Mouse (Mus musculus) cerebellum, adult 9-11 months (tissue): ENCODE measurements at regions not wholly inside any gene's neighbourhood (a gene's known extent, or its start where the extent isn't known, plus 50 kb on each side); places are given as distances from the start of the nearest gene placed in this dataset.
A peak's percentile ranks its signal among the peaks of the same experiment; 100 is the strongest.

ENCODE experiments used
- DNase-seq: peaks from one replicate; pipeline ENCODE4 v3.0.0; 2022

- DNase-seq = no peak
These were observed 346.1 kb downstream of the Tfec start for GRCm38 (mm10) chr6:16551945-16552673.

GRCm38 (mm10) chr6:16551131-16551530, 347.1 kb downstream of the Tfec start:
- no peak for DNase-seq

- DNase-seq = no peak
These were observed 347.8 kb downstream of the Tfec start for GRCm38 (mm10) chr6:16550445-16550844.

- DNase-seq = no peak
These were observed 384.2 kb downstream of the Tfec start for GRCm38 (mm10) chr6:16514054-16514453.

GRCm38 (mm10) chr6:16513541-16513940, 384.7 kb downstream of the Tfec start:
- DNase-seq = no peak

- DNase-seq = no peak
These were observed 394.4 kb downstream of the Tfec start for GRCm38 (mm10) chr6:16503836-16504235.

- DNase-seq = peak; percentile 20
These were observed 411.1 kb downstream of the Tfec start for GRCm38 (mm10) chr6:16487015-16487630.

GRCm38 (mm10) chr6:16483295-16483694, 414.9 kb downstream of the Tfec start:
- no peak for DNase-seq

GRCm38 (mm10) chr6:16468693-16469375, 429.4 kb downstream of the Tfec start:
- no peak for DNase-seq

- no peak for DNase-seq
These were observed 440.0 kb downstream of the Tfec start for GRCm38 (mm10) chr6:16458279-16458678.
